Mouse (Mus musculus): ENCODE measurements around the gene Ankrd26.

DNA sequence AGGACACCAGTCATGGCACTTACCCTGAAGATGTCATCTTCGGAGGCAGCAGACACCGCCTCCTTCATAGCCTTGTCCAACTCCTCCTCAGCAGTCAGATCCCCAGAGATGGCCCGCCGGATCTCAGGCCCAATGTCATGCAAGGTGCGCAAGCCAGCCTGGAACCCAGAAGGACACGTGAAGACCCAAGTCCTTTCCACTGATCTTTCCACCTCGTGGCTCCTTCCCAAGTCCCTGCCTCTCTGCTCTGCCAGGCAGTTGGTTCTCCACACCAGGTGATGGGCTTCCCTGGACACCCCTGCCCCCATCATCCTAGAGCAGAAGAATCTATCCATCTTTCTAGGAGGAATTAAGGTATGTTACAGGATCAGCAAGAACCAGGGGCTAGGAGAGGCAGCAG, 41.8 kb upstream of the Ankrd26 start:
- TF ChIP-seq CTCF (IDR thresholded peaks at IDR 0.05; ENCODE audit: insufficient read depth, low read depth, low read length) = no peak
- TF ChIP-seq POLR2A (IDR thresholded peaks at IDR 0.05; ENCODE audit: insufficient read depth, low read depth, low read length) = no peak
